Mouse (Mus musculus) MEL (cell line): ENCODE data around the gene Qtrt2. TPM values are rescaled to one million over a fixed set of nuclear protein-coding genes. Genes with fewer than 3 reads are reported as not detected.
A peak's percentile ranks its signal among the peaks of the same experiment; 100 is the strongest.

ENCODE experiments used
- DNase-seq: peaks from one replicate; pipeline ENCODE4 v3.0.0; 2011; ENCODE audit warnings: low read depth, low spot score
- H3K27ac ChIP-seq: 2 replicates; pipeline ENCODE4 v1.5.1; 2012; ENCODE audit warnings: low read depth, mild to moderate bottlenecking, control low read depth, low read length, moderate library complexity; ENCODE audit not compliant: control insufficient read depth
- H3K27me3 ChIP-seq, 2 experiments: fragments of 150-350 bp in 1 of 2; sonication (generic) in 1 of 2; 2 replicates each; pipeline ENCODE4 v1.6.1; 2012; ENCODE audit warnings: low read length in 2 of 2, mild to moderate bottlenecking in 2 of 2, improper control_type of control experiment in 1 of 2, moderate library complexity in 1 of 2; ENCODE audit not compliant: insufficient read depth in 2 of 2, control insufficient read depth in 1 of 2
- H3K36me3 ChIP-seq, 2 experiments: 2 replicates each; pipeline ENCODE4 v1.6.1; 2012 to 2014; ENCODE audit warnings: low read length in 2 of 2, improper control_type of control experiment in 1 of 2, inconsistent platforms in 1 of 2, mild to moderate bottlenecking in 1 of 2; ENCODE audit not compliant: insufficient read depth in 2 of 2, control insufficient read depth in 1 of 2
- H3K4me1 ChIP-seq, 2 experiments: fragments of 150-350 bp in 1 of 2; sonication (generic) in 1 of 2; 2 replicates each; pipeline ENCODE4 v1.6.1; 2012; ENCODE audit warnings: low read length in 2 of 2, improper control_type of control experiment in 1 of 2, mild to moderate bottlenecking in 1 of 2; ENCODE audit not compliant: insufficient read depth in 2 of 2, control insufficient read depth in 1 of 2
- H3K4me3 ChIP-seq, 2 experiments: fragments of 150-350 bp in 1 of 2; sonication (generic) in 1 of 2; 2 replicates each; pipeline ENCODE4 v1.5.1; 2012; ENCODE audit warnings: low read depth in 2 of 2, low read length in 2 of 2, mild to moderate bottlenecking in 2 of 2, moderate library complexity in 2 of 2, control low read depth in 1 of 2, improper control_type of control experiment in 1 of 2; ENCODE audit not compliant: control insufficient read depth in 1 of 2, insufficient read depth in 1 of 2
- H3K79me2 ChIP-seq: 2 replicates; pipeline ENCODE4 v1.6.1; 2012; ENCODE audit warnings: mild to moderate bottlenecking, low read length, moderate library complexity; ENCODE audit not compliant: control insufficient read depth, poor library complexity, insufficient read depth
- H3K9ac ChIP-seq: 2 replicates; pipeline ENCODE4 v1.6.1; 2012; ENCODE audit warnings: low read depth, mild to moderate bottlenecking, control low read depth, low read length, moderate library complexity; ENCODE audit not compliant: control insufficient read depth, poor library complexity, severe bottlenecking
- H3K9me3 ChIP-seq: fragments of 150-350 bp; sonication (generic); replicated peaks from 2 replicates; pipeline ENCODE4 v1.6.1; 2012; ENCODE audit warnings: mild to moderate bottlenecking, low read length, improper control_type of control experiment, moderate library complexity; ENCODE audit not compliant: insufficient read depth
- CHD1 ChIP-seq: IDR thresholded peaks from 2 replicates; pipeline ENCODE4 v1.6.1; 2012; ENCODE audit warnings: low read depth, mild to moderate bottlenecking, inconsistent platforms, low read length, improper control_type of control experiment
- ETS1 ChIP-seq: IDR thresholded peaks from 2 replicates; pipeline ENCODE4 v1.6.1; 2012; ENCODE audit warnings: low read depth, mild to moderate bottlenecking, inconsistent platforms, low read length, improper control_type of control experiment, moderate library complexity
- GABPA ChIP-seq: IDR thresholded peaks from 2 replicates; pipeline ENCODE4 v1.6.1; 2012; ENCODE audit warnings: low read depth, mild to moderate bottlenecking, inconsistent platforms, low read length, improper control_type of control experiment, moderate library complexity
- GATA1 ChIP-seq: IDR thresholded peaks from 2 replicates; pipeline ENCODE4 v1.6.1; 2011; ENCODE audit warnings: low read depth, low read length, improper control_type of control experiment
- MAFK ChIP-seq: IDR thresholded peaks from 2 replicates; pipeline ENCODE4 v1.6.1; 2011; ENCODE audit warnings: low read depth, mild to moderate bottlenecking, low read length, improper control_type of control experiment, borderline replicate concordance
- MAX ChIP-seq: IDR thresholded peaks from 2 replicates; pipeline ENCODE4 v1.6.1; 2011; ENCODE audit warnings: low read length, improper control_type of control experiment
- MAZ ChIP-seq: IDR thresholded peaks from 2 replicates; pipeline ENCODE4 v1.6.1; 2012; ENCODE audit warnings: low read depth, mild to moderate bottlenecking, inconsistent platforms, low read length, improper control_type of control experiment
- MEF2A ChIP-seq: IDR thresholded peaks from 2 replicates; pipeline ENCODE4 v1.6.1; 2014; ENCODE audit warnings: low read depth, mild to moderate bottlenecking, inconsistent platforms, low read length, improper control_type of control experiment; ENCODE audit not compliant: poor library complexity, insufficient replicate concordance, severe bottlenecking; ENCODE audit errors: extremely low read depth
- MXI1 ChIP-seq: IDR thresholded peaks from 2 replicates; pipeline ENCODE4 v1.6.1; 2011; ENCODE audit warnings: mild to moderate bottlenecking, low read depth, low read length, improper control_type of control experiment
- MYB ChIP-seq: IDR thresholded peaks from 2 replicates; pipeline ENCODE4 v1.6.1; 2011; ENCODE audit warnings: mild to moderate bottlenecking, low read depth, low read length, improper control_type of control experiment
- RAD21 ChIP-seq: IDR thresholded peaks from 2 replicates; pipeline ENCODE4 v1.6.1; 2011; ENCODE audit warnings: mild to moderate bottlenecking, low read depth, low read length, improper control_type of control experiment
- RCOR1 ChIP-seq: IDR thresholded peaks from 2 replicates; pipeline ENCODE4 v1.6.1; 2012; ENCODE audit warnings: low read depth, mild to moderate bottlenecking, inconsistent platforms, low read length, improper control_type of control experiment
- TAL1 ChIP-seq: IDR thresholded peaks from 2 replicates; pipeline ENCODE4 v1.6.1; 2012; ENCODE audit warnings: mild to moderate bottlenecking, inconsistent platforms, low read length, moderate library complexity, mixed read lengths
- TCF12 ChIP-seq: IDR thresholded peaks from 2 replicates; pipeline ENCODE4 v1.6.1; 2014; ENCODE audit warnings: low read depth, mild to moderate bottlenecking, inconsistent platforms, low read length, improper control_type of control experiment, moderate library complexity
- USF2 ChIP-seq, 2 experiments: IDR thresholded peaks; 2 replicates each; pipeline ENCODE4 v1.6.1; 2011 to 2012; ENCODE audit warnings: improper control_type of control experiment in 2 of 2, low read length in 2 of 2, borderline replicate concordance in 1 of 2, inconsistent platforms in 1 of 2, low read depth in 1 of 2, mild to moderate bottlenecking in 1 of 2; ENCODE audit not compliant: insufficient read depth in 1 of 2
- ZC3H11A ChIP-seq: IDR thresholded peaks from 2 replicates; pipeline ENCODE4 v1.6.1; 2012; ENCODE audit warnings: low read depth, mild to moderate bottlenecking, inconsistent platforms, low read length, improper control_type of control experiment
- ZKSCAN1 ChIP-seq: IDR thresholded peaks from 2 replicates; pipeline ENCODE4 v1.6.1; 2012; ENCODE audit warnings: low read depth, mild to moderate bottlenecking, inconsistent platforms, low read length, improper control_type of control experiment, moderate library complexity
- polyA plus RNA-seq, 2 experiments: library from polyadenylated mRNA; stranded (reverse) in 1 of 2; unstranded in 1 of 2; fragments of >175 nt in 1 of 2; fragments of >200 nt in 1 of 2; gene quantifications; 2 replicates each; pipeline versions ENCODE4 v1.2.1 to v1.2.4; 2012; ENCODE audit warnings: low replicate concordance in 2 of 2, low read depth in 1 of 2; ENCODE audit not compliant: insufficient read length in 2 of 2, insufficient read depth in 1 of 2, missing spikeins in 1 of 2
- total RNA-seq: library from RNA; depleted of rRNA; stranded (reverse); fragments of 300-350 nt; gene quantifications from 2 replicates; pipeline ENCODE4 v1.2.3, GENCODE M21; 2012

Gene Qtrt2
- total and polyA plus RNA-seq, 3 experiments = 37.6 to 68.4 (median 47.9) TPM

DNA sequence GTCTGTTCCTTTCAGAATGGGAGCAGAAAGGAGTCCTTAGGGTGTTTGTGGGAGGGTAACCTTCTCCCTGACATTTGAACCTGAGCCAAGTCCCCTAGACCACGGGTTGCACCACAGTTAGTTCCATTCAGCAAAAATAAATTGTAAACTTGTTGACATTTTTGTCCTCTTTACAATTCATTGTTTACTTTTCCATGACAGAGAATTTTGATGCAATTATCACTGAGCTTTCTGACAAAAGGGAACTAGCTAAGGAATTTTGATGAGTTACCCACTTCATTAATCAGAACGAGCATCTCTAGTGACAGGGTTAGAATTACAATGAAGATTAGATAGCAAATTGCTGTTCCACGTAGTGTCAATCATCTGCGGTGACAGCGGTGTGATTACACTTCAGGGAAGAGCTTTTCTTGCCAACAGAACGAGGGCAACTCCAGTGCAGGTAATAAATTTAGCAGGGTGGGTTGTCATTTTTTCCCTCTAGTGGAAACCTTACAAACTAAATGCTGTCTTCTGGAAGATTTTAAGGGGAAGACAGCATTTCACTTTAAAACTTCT lies 1.5 kb downstream of the Qtrt2 start:
- H3K36me3 ChIP-seq = peaks cover 0 to 3% of the 10 kb centered on the region in 2 experiments; a peak in 1 of 4 replicates
- no peak overlapping the region for H3K27ac ChIP-seq
- H3K9ac ChIP-seq = no peak overlapping the region
- no peaks in the 10 kb centered on the region for H3K9me3 ChIP-seq
- no peak for DNase-seq
- H3K4me3 ChIP-seq = no peak overlapping the region
- H3K4me1 ChIP-seq = no peaks in the 10 kb centered on the region
- no peaks in the 10 kb centered on the region for H3K79me2 ChIP-seq
- TF ChIP-seq MAZ (no peak), GATA1 (peak; percentile 27; the same call in 1 of the 2 replicates), ETS1 (no peak)
- no peaks in the 10 kb centered on the region for H3K27me3 ChIP-seq

DNA sequence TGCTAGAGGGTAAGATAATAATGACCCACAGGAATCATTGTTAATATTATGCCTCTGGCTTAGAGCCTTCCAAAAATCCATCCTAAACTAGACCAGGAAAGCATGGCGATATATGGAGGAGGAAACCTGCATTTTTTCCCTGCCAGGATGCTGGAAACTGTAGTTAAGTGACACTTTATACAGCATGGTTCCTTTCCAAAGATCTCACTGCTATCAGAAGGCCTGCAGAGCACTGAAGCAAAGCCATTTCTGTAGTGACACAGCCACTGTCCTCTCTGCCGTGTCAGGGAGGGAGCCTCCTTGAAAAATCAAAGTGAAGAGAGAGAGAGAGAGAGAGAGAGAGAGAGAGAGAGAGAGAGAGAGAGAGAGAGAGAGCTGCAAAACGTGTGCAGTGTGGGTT lies 4.0 kb downstream of the Qtrt2 start:
- H3K36me3 ChIP-seq = peaks cover 0 to 11% of the 10 kb centered on the region in 2 experiments; a peak in 3 of 4 replicates
- H3K4me3 ChIP-seq = no peak overlapping the region
- no peaks in the 10 kb centered on the region for H3K79me2 ChIP-seq
- peaks cover 0 to 7% of the 10 kb centered on the region in 2 experiments; a peak in 2 of 4 replicates for H3K4me1 ChIP-seq
- H3K9me3 ChIP-seq = no peaks in the 10 kb centered on the region
- DNase-seq = no peak
- TF ChIP-seq MXI1 (no peak), TCF12 (no peak), GABPA (no peak), MAZ (no peak), TAL1 (no peak), MAX (no peak), MAFK (no peak), USF2 (IDR thresholded peaks at IDR 0.05; ENCODE audit: borderline replicate concordance in 1 of 2, insufficient read depth in 1 of 2, low read depth in 1 of 2, low read length in 2 of 2) (no peak), ZKSCAN1 (no peak), RCOR1 (no peak), RAD21 (no peak), ZC3H11A (no peak), CHD1 (no peak), MEF2A (no peak), MYB (no peak), ETS1 (no peak)
- H3K27me3 ChIP-seq = no peaks in the 10 kb centered on the region
- H3K27ac ChIP-seq = no peak overlapping the region
- H3K9ac ChIP-seq = no peak overlapping the region
